Mouse (Mus musculus) CD4-positive, CD25-positive, alpha-beta regulatory T cell, adult 2 months (primary cell): ENCODE data around the gene Sptlc2.

ENCODE experiments used
- DNase-seq: peaks from one replicate; pipeline ENCODE4 v3.0.0-alpha.2; 2012; ENCODE audit warnings: low read depth, low spot score

Sptlc2 gene

GRCm38 (mm10) chr12:87397126-87397525 lies 9.0 kb upstream of the Sptlc2 start:
- DNase-seq: no peak

DNA sequence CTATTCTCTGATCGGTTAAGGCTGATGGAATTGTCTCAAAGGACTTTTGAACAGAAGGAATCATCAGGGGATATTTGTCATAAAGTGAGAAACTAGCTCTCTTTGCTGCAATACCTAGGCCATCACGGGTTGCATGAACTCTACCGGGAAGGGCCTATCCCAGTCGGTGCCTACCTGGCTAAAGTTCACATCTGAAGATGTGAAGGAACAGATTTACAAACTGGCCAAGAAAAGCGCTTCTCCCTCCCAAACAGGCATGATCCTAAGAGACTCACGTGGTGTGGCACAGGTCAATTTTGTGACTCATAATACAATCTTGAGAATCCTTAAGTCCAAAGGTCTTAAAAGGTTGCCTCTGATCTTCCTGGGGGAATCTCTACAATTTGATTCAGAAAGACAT lies 6.2 kb upstream of the Sptlc2 start:
- DNase-seq: no peak

GRCm38 (mm10) chr12:87393447-87394145 lies 5.4 kb upstream of the Sptlc2 start:
- no peak for DNase-seq

DNA sequence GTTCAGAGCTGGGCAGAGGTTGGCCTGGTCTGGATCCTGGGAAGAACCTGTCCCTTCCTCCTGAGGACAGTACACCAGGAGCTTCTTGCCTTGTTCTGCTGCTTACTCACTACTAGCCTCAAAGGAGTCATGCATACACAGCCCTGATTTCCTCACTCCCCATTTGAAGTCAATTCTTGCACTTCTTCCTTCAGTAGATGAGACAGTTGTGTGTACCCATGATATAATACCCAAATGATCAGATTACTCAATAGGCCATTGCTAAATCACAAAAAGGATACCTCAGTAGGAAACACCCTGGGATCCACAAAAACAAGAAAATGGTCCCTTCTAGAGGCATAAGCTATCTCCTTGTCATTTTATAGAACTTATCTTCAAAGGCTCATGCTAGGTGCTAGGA lies 3.2 kb upstream of the Sptlc2 start:
- DNase-seq: no peak

DNA sequence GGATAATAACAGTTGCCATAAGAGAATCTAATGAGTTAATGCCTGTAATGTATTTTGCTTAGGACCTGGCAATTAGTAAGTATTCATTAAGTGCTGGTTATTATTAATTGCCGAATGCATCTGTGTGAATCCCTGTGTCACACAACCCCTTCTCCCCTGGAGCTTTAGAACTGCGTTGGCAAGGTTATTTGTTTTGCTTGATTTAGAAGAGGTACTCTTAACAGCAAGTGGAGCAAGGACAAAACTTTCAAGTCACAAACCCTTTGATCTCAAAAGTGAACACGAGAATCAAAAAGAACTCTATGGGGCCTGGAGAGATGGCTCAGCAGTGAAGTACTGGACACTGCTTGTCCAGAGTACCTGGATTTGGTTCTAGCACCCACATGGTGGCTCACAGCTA lies 1.1 kb upstream of the Sptlc2 start:
- DNase-seq: no peak

- peak; percentile 39 for DNase-seq
These were observed 709 bp downstream of the Sptlc2 start for GRCm38 (mm10) chr12:87387171-87388121.

DNA sequence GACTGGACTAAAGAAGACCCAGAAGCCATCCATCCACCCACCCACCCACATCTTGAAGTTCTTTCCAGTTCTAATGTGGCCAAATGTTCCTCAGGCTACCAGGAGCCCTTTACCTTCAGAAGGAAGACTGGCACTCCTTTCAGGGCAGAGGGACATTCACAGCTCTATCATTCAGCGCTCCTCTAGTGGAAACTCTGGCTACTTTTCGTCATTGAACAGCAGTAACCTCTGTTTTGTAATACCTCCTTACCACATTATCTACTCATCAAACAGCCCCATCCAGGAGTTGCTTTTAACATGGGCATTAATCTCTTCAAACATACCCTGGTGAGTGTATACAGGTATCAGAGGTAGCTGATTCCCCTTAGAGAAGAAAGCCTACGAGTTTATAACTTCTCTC lies 3.1 kb downstream of the Sptlc2 start:
- no peak for DNase-seq

GRCm38 (mm10) chr12:87381380-87381682 lies 6.8 kb downstream of the Sptlc2 start:
- no peak for DNase-seq

GRCm38 (mm10) chr12:87380586-87381379 lies 7.4 kb downstream of the Sptlc2 start:
- DNase-seq: no peak

GRCm38 (mm10) chr12:87379496-87379895 lies 8.7 kb downstream of the Sptlc2 start:
- no peak for DNase-seq

DNA sequence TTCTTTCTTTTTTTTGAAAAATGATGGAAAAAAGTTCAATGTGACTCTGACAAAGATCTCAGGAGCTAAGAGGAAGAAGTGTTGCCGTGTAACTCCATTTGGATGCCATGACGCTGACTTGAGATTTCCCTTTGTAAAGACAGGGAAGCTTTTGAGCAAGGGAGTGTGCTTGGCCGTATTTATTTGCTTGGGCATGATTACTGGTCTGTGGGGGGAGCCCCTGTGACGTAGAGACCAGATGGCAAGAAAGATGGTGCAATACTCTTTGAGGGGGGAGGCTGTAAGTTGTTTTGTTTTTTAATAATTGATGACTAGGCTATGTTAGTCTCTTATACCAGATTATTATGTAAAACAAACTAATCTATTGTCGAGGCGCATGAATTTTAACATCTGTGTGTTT lies 14.0 kb downstream of the Sptlc2 start:
- no peak for DNase-seq

DNA sequence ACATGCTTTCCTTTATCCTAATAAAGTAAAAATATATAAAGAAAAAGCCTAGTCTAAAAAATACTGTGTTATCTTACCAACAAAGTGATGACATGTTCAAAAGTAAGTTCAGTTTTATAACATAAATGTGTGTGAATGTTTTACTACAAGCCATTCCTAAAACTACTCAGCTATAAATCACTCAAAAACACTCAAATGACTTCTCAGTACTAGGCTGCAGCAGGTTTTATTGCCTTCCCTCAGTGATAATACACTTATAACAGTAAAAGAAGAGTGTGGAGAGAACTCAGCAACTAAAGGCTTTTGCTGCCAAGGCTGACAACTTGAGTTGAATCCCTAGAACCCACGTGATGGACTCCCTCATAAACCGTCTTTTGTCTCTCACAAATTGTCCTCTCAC lies 18.8 kb downstream of the Sptlc2 start:
- DNase-seq: no peak

DNA sequence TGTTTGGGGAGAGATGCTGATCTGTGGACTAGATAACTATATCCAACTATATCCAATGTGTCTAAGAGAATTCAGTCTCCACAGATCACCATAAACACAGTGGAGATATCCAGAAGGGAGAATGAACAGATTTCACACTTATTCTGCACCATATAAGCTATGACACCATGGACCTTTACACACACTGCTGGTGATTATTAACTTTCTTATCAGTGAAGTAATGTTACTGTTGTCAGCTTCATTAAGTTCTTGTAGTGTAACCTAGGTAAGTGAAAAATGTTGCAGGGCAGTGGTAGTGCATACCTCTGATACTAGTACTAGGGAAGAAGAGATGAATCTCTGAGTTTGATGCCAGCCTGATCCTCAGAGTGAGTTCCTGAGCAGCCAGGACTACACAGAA lies 20.1 kb downstream of the Sptlc2 start:
- DNase-seq: no peak

DNA sequence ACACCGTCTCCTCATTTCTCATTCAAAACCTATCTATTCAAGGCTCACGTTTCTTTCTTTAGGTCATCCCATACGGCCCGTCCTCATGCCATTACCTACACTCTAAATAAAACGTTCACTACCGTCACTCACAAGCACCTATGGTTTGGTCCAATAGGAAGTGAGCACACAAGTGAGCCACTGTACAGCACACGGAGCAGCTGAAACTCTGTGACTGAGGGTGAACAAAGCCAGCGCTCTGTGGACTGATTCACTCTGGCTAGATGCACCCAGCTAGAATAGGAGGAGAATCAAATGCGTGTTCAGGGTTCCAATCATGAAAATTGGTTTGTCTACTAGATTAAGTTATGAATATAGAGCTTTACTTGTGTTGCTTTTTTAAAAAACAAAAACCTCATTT lies 22.5 kb downstream of the Sptlc2 start:
- no peak for DNase-seq

DNA sequence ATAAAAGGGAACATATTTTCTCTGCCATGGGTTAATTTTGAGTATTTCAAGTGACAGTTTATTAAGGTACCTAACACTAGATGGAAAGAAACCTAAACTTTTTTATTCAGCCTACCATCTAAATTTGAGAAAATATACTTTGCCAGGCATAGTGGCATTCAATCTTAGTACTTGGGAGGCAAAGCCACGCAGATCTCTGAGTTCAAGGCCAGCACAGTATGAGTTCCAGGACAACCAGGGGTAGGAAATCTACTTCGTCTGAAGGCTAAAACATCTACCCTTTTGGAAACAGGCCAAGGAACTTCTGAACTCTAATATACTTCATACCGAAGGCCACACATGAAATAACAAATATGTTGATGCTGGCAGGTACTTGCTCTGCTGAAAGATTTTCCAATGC lies 26.0 kb downstream of the Sptlc2 start:
- no peak for DNase-seq

DNA sequence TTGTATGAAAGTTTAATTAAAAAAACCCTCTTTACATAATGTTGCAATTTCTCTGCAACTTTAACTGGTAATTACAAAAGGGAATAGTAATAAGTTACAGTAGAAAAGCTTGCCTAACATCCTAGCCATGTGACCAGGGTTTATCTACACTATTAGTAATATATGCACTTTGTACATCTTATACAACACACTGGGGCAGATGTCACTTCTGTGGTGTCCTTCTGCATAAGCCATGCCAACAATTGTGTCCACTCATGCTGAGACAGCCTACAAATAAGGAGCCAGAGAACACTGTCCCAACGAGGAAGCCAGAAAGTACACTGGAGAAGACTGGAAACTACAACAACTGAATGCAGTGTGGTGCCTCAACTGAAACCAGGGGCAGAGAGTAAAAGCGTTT lies 40.1 kb downstream of the Sptlc2 start:
- no peak for DNase-seq

DNA sequence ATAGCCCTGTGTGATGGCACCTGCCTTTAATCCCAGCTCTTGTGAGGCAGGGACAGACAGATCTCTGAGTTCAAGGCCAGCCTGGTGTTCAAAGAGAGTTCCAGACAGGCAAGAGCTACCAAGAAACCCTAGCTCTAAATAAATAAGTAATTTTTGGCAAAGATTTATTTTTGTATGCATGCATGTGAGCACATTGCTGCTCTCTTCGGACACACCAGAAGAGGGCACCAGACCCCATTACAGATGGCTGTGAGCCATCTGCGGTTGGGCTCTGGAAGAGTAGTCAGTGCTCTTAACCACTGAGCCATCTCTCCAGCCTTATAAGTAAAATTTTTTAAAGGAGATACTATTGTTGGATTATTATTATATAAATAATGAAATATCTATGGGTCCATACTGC lies 40.6 kb downstream of the Sptlc2 start:
- DNase-seq: no peak

- DNase-seq: no peak
These were observed 45.0 kb downstream of the Sptlc2 start for GRCm38 (mm10) chr12:87343084-87343605.

DNA sequence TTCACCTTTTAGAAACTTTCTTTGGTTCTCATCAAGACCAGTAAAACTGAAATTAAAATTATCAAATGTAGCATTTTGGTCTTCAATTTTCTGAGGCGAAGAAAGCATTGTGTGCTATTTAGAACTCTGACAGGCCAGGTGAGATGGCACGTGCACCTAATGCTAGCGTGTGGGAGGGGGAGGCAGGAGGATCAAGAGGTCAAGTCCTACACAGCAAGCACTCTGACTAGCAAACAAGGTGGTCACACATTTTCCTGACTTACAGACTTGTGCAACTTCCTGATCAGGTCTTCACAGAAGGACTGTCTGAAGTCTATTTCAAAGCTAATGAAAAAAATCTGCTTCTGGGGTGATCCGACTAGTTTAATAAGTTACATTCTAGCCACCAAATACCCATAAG lies 50.1 kb downstream of the Sptlc2 start:
- no peak for DNase-seq

DNA sequence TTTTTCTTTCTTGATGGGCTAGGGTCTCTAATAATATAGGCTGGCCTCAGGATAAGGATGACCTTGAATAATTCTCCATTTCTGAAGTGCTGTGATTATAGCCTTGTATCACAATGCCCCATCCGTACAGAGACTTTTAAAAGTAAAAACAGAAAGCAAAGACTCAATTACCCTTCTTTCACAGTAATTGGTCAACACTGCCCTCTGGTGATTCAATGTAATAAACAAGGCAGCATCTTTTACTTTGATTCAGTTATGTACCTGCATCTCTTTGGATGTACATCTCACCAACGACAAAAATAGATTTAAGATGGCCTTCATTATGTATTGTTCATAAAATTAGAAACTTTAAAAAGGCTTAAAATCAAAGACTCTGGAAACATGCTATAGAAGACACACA lies 53.3 kb downstream of the Sptlc2 start:
- DNase-seq: peak; percentile 49

GRCm38 (mm10) chr12:87333794-87334193 lies 54.4 kb downstream of the Sptlc2 start:
- no peak for DNase-seq

GRCm38 (mm10) chr12:87332511-87332910 lies 55.6 kb downstream of the Sptlc2 start:
- no peak for DNase-seq
